Mouse (Mus musculus): ENCODE results near the gene Nipsnap3a. TPM values are rescaled to one million over a fixed set of nuclear protein-coding genes. Genes with fewer than 3 reads are reported as not detected.

Gene Nipsnap3a
- polyA plus RNA-seq (2014; fragmentation: Illumina TruSeq; extraction: RNeasy Lipid Tissue Mini Kit (QIAGEN cat#74804); ENCODE audit: low read depth, low replicate concordance): not detected

GRCm38 (mm10) chr4:52989248-52989647 is at the start of gene Nipsnap3a:
TSS of gene Nipsnap3a (plus strand) at chr4:52989272.

GRCm38 (mm10) chr4:52964247-52964646 is 24.8 kb upstream of the Nipsnap3a start, which contains the start of gene Olfr270:
TSS of gene Olfr270 (plus strand) at chr4:52964547.

GRCm38 (mm10) chr4:53011732-53012361 is 22.8 kb downstream of the Nipsnap3a start, which contains the start of gene Nipsnap3b:
TSS of gene Nipsnap3b (plus strand) at chr4:53011880.

Other genes with a start within 250 kb of the Nipsnap3a start
- not detected for gene Olfr275, start 174.7 kb upstream of the Nipsnap3a start, polyA plus RNA-seq (2014; fragmentation: Illumina TruSeq; extraction: RNeasy Lipid Tissue Mini Kit (QIAGEN cat#74804); ENCODE audit: low read depth, low replicate concordance)
- gene Olfr273, start 130.0 kb upstream of the Nipsnap3a start, polyA plus RNA-seq (2014; fragmentation: Illumina TruSeq; extraction: RNeasy Lipid Tissue Mini Kit (QIAGEN cat#74804); ENCODE audit: low read depth, low replicate concordance): not detected
- gene Olfr272, start 70.1 kb upstream of the Nipsnap3a start, polyA plus RNA-seq (2014; fragmentation: Illumina TruSeq; extraction: RNeasy Lipid Tissue Mini Kit (QIAGEN cat#74804); ENCODE audit: low read depth, low replicate concordance): not detected
- not detected for gene Olfr270, start 24.7 kb upstream of the Nipsnap3a start, polyA plus RNA-seq (2014; fragmentation: Illumina TruSeq; extraction: RNeasy Lipid Tissue Mini Kit (QIAGEN cat#74804); ENCODE audit: low read depth, low replicate concordance)
- 53.1 TPM for gene Nipsnap3b, start 22.6 kb downstream of the Nipsnap3a start, polyA plus RNA-seq (2014; fragmentation: Illumina TruSeq; extraction: RNeasy Lipid Tissue Mini Kit (QIAGEN cat#74804); ENCODE audit: low read depth, low replicate concordance)
- 301 TPM for gene Abca1, start 170.6 kb downstream of the Nipsnap3a start, polyA plus RNA-seq (2014; fragmentation: Illumina TruSeq; extraction: RNeasy Lipid Tissue Mini Kit (QIAGEN cat#74804); ENCODE audit: low read depth, low replicate concordance)

Data from adrenal gland, adult 10 weeks (tissue).